Mouse (Mus musculus) urinary bladder, postnatal 14 days (tissue): Measurements from ENCODE around the gene Ei24.

Experiments used
- DNase-seq: peaks from one replicate; pipeline ENCODE4 v3.0.0; 2021; ENCODE audit warnings: low spot score

The Ei24 gene

DNA sequence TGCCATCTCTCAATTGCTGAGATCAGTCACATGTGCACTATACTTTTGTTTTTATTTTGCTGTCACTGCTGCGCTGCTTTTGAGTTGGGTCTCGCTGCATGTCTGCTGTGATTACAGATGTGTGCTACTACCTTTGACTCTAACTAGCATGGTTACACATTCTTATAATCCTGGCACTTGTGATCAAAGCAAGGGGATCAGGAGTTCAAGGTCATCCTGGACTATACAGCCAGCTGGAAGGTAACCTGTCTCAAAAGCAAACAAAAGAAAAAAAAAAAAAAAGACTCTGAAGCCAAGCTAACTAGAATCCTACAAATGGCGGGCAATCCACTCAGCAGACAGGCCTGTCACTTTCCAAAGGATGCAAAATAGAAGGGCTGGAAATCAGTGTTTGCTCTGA, 5.0 kb downstream of the Ei24 start:
- no peak for DNase-seq

GRCm38 (mm10) chr9:36783921-36784320, 13.3 kb downstream of the Ei24 start:
- DNase-seq: no peak

GRCm38 (mm10) chr9:36769048-36769413, 28.2 kb downstream of the Ei24 start:
- no peak for DNase-seq

GRCm38 (mm10) chr9:36768156-36769047, 28.8 kb downstream of the Ei24 start:
- peak; percentile 39 for DNase-seq

DNA sequence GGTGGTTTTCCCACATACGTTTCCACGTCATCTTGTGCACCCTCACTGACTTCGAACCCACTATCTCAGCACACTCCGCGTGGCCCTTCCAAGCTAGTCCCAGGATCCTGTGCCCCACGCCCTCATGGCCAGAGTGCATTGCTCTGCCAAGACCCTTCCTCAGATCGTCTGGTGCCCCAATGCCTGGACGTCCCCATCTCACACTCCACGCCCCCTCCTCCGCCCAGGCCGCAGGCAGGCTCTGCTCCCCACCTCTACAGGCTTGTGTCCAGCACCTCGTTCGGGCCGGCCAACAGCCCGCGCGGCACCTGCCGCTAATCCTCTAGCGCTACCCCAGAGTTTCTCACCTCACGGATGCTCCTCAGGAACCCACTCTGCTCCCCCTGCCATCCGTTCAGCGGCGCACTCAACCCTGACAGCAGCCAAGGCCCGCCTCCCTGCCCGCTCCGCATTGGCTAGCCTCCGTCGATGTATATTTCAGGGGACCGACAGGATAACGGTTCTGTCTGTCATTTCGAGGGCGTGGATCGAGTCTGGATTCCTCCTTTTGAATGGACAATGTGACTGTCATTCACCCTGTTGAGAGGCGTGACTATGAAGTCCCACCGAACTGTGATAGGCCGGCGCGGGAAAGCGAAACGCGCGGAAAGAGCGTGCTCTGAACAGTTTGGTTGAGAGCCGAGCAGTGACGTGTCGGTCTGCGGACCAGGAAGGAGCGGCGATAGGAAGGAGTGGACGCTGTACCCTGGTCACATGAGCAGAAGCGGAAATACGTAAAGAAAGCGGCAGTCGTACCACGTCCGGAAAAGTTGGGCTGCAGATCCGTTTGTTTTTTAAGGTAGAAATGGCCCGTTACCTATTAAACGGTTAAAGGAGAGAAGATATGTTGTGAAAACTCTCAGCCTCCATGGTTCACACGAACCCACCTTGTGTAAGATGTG, 29.7 kb downstream of the Ei24 start, which contains the start of gene Stt3a:
Stt3a (minus strand) TSS at position 477 of the 941 bp plus-strand sequence.
- DNase-seq: peak; percentile 100

DNA sequence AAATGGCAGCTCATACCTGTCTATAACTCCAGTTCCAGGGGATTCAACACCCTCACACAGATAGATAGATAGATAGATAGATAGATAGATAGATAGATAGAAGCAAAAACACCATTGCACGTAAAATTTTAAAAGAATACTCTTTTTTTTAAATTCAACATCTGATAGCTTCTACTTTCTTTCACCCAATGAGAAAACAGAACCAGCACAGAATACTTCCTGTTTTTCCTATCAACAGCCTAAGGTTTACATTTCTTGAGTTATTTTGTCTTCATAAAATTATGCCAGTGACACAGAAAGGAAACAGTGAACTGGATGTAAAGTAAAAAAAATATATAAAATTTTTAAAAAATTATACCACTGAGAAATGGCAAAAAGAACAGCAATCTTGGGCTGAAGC, 32.8 kb downstream of the Ei24 start:
- no peak for DNase-seq
